Mouse (Mus musculus): ENCODE results near the gene Nfkbie.

Nfkbie gene

GRCm38 (mm10) chr17:45555452-45556106, at the start of gene Nfkbie:
Gene Nfkbie, plus strand, starts transcription at chr17:45555703.
- DNase-seq, result peak; percentile 96 to 97

GRCm38 (mm10) chr17:45505941-45506465, 49.5 kb upstream of the Nfkbie start:
- DNase-seq, result no peak

GRCm38 (mm10) chr17:45506700-45507189, 48.8 kb upstream of the Nfkbie start, which contains the start of gene Aars2:
Gene Aars2, plus strand, starts transcription at chr17:45506841.
- DNase-seq, result peak; percentile 93 to 94

GRCm38 (mm10) chr17:45510871-45511270, 44.6 kb upstream of the Nfkbie start:
- no peak for DNase-seq

GRCm38 (mm10) chr17:45511757-45512156, 43.7 kb upstream of the Nfkbie start:
- no peak for DNase-seq

- DNase-seq, result no peak
These were observed 40.2 kb upstream of the Nfkbie start for GRCm38 (mm10) chr17:45515204-45515726.

- DNase-seq, result no peak
These were observed 39.7 kb upstream of the Nfkbie start for GRCm38 (mm10) chr17:45515806-45516205.

- peak; percentile 59 to 61 for DNase-seq
These were observed 39.0 kb upstream of the Nfkbie start for GRCm38 (mm10) chr17:45516488-45516887.

- DNase-seq, result no peak
These were observed 38.4 kb upstream of the Nfkbie start for GRCm38 (mm10) chr17:45517135-45517534.

- DNase-seq, result no peak
These were observed 37.8 kb upstream of the Nfkbie start for GRCm38 (mm10) chr17:45517549-45518215.

GRCm38 (mm10) chr17:45518766-45519475, 36.6 kb upstream of the Nfkbie start:
- DNase-seq, result no peak

- DNase-seq, result no peak
These were observed 35.4 kb upstream of the Nfkbie start for GRCm38 (mm10) chr17:45520136-45520535.

- peak; percentile 17 to 28 for DNase-seq
These were observed 32.2 kb upstream of the Nfkbie start, which contains the start of gene Tcte1 for GRCm38 (mm10) chr17:45523263-45523662. Gene Tcte1, plus strand, starts transcription at chr17:45523434.

GRCm38 (mm10) chr17:45524961-45525360, 30.5 kb upstream of the Nfkbie start:
- no peak for DNase-seq

- no peak for DNase-seq
These were observed 28.9 kb upstream of the Nfkbie start for GRCm38 (mm10) chr17:45526571-45526970.

GRCm38 (mm10) chr17:45530346-45530782, 25.1 kb upstream of the Nfkbie start:
- no peak for DNase-seq

- no peak for DNase-seq
These were observed 22.6 kb upstream of the Nfkbie start for GRCm38 (mm10) chr17:45532896-45533295.

GRCm38 (mm10) chr17:45536264-45536663, 19.2 kb upstream of the Nfkbie start:
- no peak for DNase-seq

GRCm38 (mm10) chr17:45538394-45538793, 17.1 kb upstream of the Nfkbie start:
- DNase-seq, result no peak

- no peak for DNase-seq
These were observed 15.8 kb upstream of the Nfkbie start for GRCm38 (mm10) chr17:45539664-45540063.

- DNase-seq, result no peak
These were observed 13.4 kb upstream of the Nfkbie start for GRCm38 (mm10) chr17:45542129-45542528.

- DNase-seq, result no peak
These were observed 12.8 kb upstream of the Nfkbie start for GRCm38 (mm10) chr17:45542705-45543104.

- no peak for DNase-seq
These were observed 12.4 kb upstream of the Nfkbie start for GRCm38 (mm10) chr17:45543115-45543514.

Measured in lung, adult 18-20 months (tissue).